Mouse (Mus musculus) spleen, adult 2 months (tissue): ENCODE measurements around the gene 3110021N24Rik. TPM values are rescaled to one million over a fixed set of nuclear protein-coding genes. Genes with fewer than 3 reads are reported as not detected.

Source experiments
- DNase-seq, 2 experiments: peaks; one replicate each; pipeline versions ENCODE4 v3.0.0 to v3.0.0-alpha.2; 2012 to 2021; ENCODE audit warnings: low spot score in 2 of 2, low read depth in 1 of 2
- H3K27ac ChIP-seq: fragments of 200-500 bp; 2 replicates; pipeline ENCODE4 v1.5.1; 2012; ENCODE audit warnings: low read length, inconsistent platforms; ENCODE audit not compliant: insufficient read depth
- H3K27me3 ChIP-seq: fragments of 200-500 bp; 2 replicates; pipeline ENCODE4 v1.6.1; 2012; ENCODE audit warnings: mild to moderate bottlenecking, moderate library complexity, low read length, inconsistent platforms; ENCODE audit not compliant: control insufficient read depth, insufficient read depth
- H3K36me3 ChIP-seq: fragments of 200-500 bp; 2 replicates; pipeline ENCODE4 v1.6.1; 2012; ENCODE audit warnings: mild to moderate bottlenecking, low read length, inconsistent platforms; ENCODE audit not compliant: control insufficient read depth, insufficient read depth
- H3K4me1 ChIP-seq: fragments of 200-500 bp; 2 replicates; pipeline ENCODE4 v1.6.1; 2011; ENCODE audit warnings: inconsistent platforms; ENCODE audit not compliant: control insufficient read depth, insufficient read depth, insufficient read length
- H3K4me3 ChIP-seq: fragments of 200-500 bp; 2 replicates; pipeline ENCODE4 v1.5.1; 2011; ENCODE audit warnings: mild to moderate bottlenecking, inconsistent platforms; ENCODE audit not compliant: insufficient read depth, insufficient read length; ENCODE audit errors: extremely low read depth
- CTCF ChIP-seq: fragments of 200-500 bp; IDR thresholded peaks from 2 replicates; pipeline ENCODE4 v1.5.1; 2011; ENCODE audit warnings: mild to moderate bottlenecking, inconsistent platforms; ENCODE audit not compliant: insufficient read depth, insufficient read length, insufficient replicate concordance; ENCODE audit errors: extremely low read depth
- POLR2A ChIP-seq: fragments of 200-500 bp; IDR thresholded peaks from 2 replicates; pipeline ENCODE4 v1.6.1; 2011; ENCODE audit warnings: low read depth, low read length, inconsistent platforms
- WGBS: fragments of 180-500 bp; shearing (Covaris S2); methylation state at CpG from one replicate; pipeline ENCODE4 v1.1.7; 2018; 5-methylcytosine and 5-hydroxymethylcytosine counted together
- polyA plus RNA-seq: library from polyadenylated mRNA; depleted of rRNA; stranded (reverse); fragments of >200 nt; gene quantifications from 2 replicates; pipeline ENCODE4 v1.2.3, GENCODE M21; 2012; rRNA removed

The 3110021N24Rik gene
- polyA plus RNA-seq, 1 experiment = not detected

GRCm38 (mm10) chr4:108826096-108826495 lies 106.6 kb downstream of the 3110021N24Rik start:
- TF ChIP-seq CTCF (no peak), POLR2A (no peak)
- Histone ChIP-seq H3K4me3 (no peak overlapping the region), H3K27ac (no peak overlapping the region), H3K4me1 (no peaks in the 10 kb centered on the region), H3K27me3 (no peaks in the 10 kb centered on the region; the same call in 1 of the 2 replicates), H3K36me3 (peaks cover 25% of the 10 kb centered on the region)
- no peak for DNase-seq
- 65% methylated on average over 1 of the region's 1 CpGs for WGBS

DNA sequence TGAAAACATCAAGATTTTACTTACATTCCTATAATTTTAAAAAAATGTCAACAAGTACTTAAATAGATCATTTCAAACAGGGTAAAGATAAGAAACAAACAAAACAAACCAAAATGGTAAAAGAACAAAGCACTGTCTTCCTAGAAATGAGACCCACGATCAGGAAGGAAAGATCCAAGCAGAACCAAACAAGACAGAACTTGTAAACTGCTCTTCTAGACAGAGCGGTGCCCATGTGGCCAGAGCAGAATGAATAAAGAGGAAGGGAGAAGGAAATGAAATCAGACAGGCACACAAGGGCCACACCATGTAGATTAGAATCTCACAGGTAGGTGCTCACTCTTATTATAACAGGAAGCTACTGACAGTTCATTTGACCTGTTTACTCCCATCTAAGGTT lies 107.2 kb downstream of the 3110021N24Rik start:
- H3K4me3 ChIP-seq = no peak overlapping the region
- TF ChIP-seq CTCF = no peak
- no peak for TF ChIP-seq POLR2A
- H3K27me3 ChIP-seq = no peaks in the 10 kb centered on the region; the same call in 1 of the 2 replicates
- no peak for DNase-seq
- H3K4me1 ChIP-seq = no peaks in the 10 kb centered on the region
- 84% methylated on average over 2 of the region's 2 CpGs for WGBS
- H3K27ac ChIP-seq = no peak overlapping the region
- peaks cover 25% of the 10 kb centered on the region for H3K36me3 ChIP-seq

DNA sequence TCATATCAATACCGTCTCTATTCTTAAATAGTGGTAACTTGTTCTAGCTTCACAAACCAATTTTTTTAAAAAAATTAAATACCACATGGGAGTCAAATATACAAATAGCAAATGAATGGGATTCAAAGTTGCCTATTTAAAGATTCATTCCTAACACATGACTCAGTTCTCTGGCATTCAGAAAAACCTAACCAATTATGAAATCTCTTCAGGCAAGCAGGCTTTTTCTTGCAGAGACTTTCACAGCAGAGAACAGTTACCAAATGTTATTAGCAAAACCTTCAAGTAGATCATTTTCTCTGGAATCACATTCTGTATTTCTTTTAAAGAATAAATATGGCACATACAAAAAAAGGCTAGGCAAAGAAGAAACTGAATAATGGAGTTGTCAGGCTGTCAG lies 111.2 kb downstream of the 3110021N24Rik start:
- no peak for TF ChIP-seq CTCF
- no peak for TF ChIP-seq POLR2A

More for the DNA sequence above, 111.2 kb downstream of the 3110021N24Rik start:
- no peak overlapping the region for H3K27ac ChIP-seq
- no peak overlapping the region for H3K4me3 ChIP-seq
- H3K36me3 ChIP-seq = peaks cover 10% of the 10 kb centered on the region
- H3K27me3 ChIP-seq = no peaks in the 10 kb centered on the region
- 95% methylated on average over 1 of the region's 1 CpGs for WGBS
- H3K4me1 ChIP-seq = peaks cover 5% of the 10 kb centered on the region; the same call in 1 of the 2 replicates
- no peak for DNase-seq

Other genes starting within 250 kb of the 3110021N24Rik start
- gene Prpf38a, start 140.3 kb upstream of the 3110021N24Rik start, polyA plus RNA-seq = 2.1 and 2.4 TPM in 2 replicates
- 1.2 and 1.5 TPM in 2 replicates for gene Orc1, start 140.2 kb upstream of the 3110021N24Rik start, polyA plus RNA-seq
- 33.1 and 39.0 TPM in 2 replicates for gene Cc2d1b, start 99.7 kb upstream of the 3110021N24Rik start, polyA plus RNA-seq
- gene Zfyve9, start 61.1 kb downstream of the 3110021N24Rik start, polyA plus RNA-seq = 0.63 and 0.99 TPM in 2 replicates
- 5.2 and 6.1 TPM in 2 replicates for gene Btf3l4, start 114.0 kb downstream of the 3110021N24Rik start, polyA plus RNA-seq
- gene Txndc12, start 115.0 kb downstream of the 3110021N24Rik start, polyA plus RNA-seq = 5.9 and 6.7 TPM in 2 replicates
- gene Kti12, start 128.1 kb downstream of the 3110021N24Rik start, polyA plus RNA-seq = 32.7 and 44.2 TPM in 2 replicates
- 0.14 TPM in 1 of 2 replicates, not detected in the other for gene A730015C16Rik, start 129.0 kb downstream of the 3110021N24Rik start, polyA plus RNA-seq
- 0.58 and 0.81 TPM in 2 replicates for gene Rab3b, start 159.4 kb downstream of the 3110021N24Rik start, polyA plus RNA-seq